Mouse (Mus musculus): ENCODE measurements at regions not wholly inside any gene's neighbourhood (a gene's known extent, or its start where the extent isn't known, plus 50 kb on each side); places are given as distances from the start of the nearest gene placed in this dataset.
A peak's percentile ranks its signal among the peaks of the same experiment; 100 is the strongest.

DNA sequence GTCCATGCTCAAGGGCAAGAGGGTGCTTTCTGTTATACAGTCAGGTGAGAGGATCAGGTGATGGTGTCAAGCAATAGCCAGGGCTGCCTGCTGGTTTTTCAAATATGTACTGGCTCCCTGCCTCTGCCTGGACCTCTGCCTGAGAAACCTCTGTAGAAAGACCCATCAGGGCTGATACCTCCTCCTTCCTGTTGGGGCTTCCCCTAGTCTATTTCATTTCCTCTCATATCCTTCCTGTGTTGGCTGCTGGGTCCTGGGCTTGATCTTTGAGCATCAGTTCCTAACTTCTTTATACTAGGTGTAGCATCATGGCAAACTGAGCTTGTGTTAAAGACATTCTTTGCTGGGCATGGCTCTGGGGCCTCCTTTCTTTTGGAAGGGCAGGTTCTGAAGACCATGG is 89.5 kb downstream of the Tmem38b start:
- DNase-seq (ENCODE audit: low spot score), result no peak

- peak; percentile 57 for DNase-seq (ENCODE audit: low spot score)
Observed at GRCm38 (mm10) chr4:53919188-53919587, 93.3 kb downstream of the Tmem38b start.

DNA sequence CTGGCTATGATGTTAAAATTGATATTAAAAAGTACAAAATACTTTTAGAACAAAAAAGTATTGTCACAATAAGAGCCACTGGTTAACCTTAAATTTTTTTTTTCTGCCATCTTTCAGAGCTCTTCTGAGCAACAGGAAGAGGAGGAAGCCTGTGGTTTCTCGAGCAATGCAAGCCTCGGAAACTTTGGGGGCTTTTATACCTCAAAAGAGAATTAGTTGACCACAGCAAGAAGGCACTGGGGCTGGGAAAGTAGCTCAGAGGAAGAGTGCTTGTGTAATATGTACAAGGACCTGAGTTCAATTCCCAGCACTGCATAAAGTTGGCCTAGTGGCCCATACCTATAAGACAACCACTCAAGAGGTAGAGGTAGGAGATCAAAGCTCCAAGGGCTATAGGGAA is 94.7 kb downstream of the Tmem38b start:
- no peak for DNase-seq (ENCODE audit: low spot score)

- DNase-seq (ENCODE audit: low spot score), result no peak
Observed at GRCm38 (mm10) chr4:53931068-53931467, 105.2 kb downstream of the Tmem38b start.

DNA sequence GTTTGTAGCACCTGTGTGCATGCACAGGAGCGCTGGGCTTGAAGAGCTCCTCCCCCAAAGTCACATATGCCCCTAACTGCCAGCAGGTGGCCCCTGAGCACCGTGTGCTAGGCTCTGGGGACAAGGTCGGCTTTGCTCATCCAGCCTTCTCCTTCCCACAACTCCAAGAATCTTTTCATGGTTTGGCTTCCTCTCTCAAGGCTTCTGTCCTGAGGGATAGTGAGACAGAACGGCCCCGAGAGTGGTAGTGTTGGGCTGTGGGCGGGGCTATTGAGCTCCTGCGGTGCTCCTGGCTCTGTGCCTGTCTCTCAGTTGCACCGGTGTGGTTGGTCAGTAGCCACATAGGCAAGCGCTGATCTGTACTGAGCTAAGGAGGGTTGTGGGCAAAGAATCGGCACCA is 105.7 kb downstream of the Tmem38b start:
- DNase-seq (ENCODE audit: low spot score), result peak; percentile 72

DNA sequence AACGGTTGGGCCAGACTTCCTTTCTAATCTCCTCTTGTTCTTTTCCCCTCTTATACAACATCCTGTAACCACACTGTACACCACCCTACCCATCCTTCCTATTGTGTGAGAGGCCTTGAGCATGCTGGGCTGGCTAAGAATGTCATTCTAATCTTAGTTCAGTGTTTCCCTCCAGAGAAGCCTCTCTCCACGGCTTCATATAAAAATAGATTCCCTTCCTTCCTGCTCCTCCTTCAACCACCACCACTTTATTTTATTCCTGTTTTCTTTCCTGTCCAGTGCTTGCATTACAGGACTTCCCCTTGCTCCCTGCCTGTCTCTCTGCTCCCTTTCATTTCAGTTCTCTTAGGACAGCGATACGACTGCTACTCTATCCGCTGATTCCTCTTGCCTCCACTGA is 109.5 kb downstream of the Tmem38b start:
- no peak for DNase-seq (ENCODE audit: low spot score)

- no peak for DNase-seq (ENCODE audit: low spot score)
Observed at GRCm38 (mm10) chr4:53948736-53949135, 122.9 kb downstream of the Tmem38b start.

- no peak for DNase-seq (ENCODE audit: low spot score)
Observed at GRCm38 (mm10) chr4:53949164-53949563, 123.3 kb downstream of the Tmem38b start.

GRCm38 (mm10) chr4:53950496-53950895 is 124.7 kb downstream of the Tmem38b start:
- DNase-seq (ENCODE audit: low spot score), result no peak

GRCm38 (mm10) chr4:53951003-53951733 is 125.3 kb downstream of the Tmem38b start:
- DNase-seq (ENCODE audit: low spot score), result no peak

DNA sequence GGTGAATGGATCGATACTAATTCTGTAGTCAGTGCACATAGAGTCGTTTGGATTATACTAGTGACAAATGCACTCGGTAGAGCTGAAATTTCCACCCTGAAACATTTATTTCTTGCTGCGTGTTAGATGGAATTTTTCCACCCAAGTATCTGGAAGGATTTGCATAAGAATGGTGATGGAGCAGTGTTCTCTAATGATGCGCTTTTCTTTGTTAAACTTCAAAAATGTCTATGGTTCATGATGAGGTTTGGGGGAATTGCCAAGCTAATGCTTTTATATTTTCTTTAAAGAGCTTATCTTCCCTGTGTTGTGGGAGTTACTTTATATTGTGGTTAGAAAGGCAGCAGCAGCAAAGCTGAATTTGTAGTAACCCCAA is 125.9 kb downstream of the Tmem38b start:
- DNase-seq (ENCODE audit: low spot score), result no peak

DNA sequence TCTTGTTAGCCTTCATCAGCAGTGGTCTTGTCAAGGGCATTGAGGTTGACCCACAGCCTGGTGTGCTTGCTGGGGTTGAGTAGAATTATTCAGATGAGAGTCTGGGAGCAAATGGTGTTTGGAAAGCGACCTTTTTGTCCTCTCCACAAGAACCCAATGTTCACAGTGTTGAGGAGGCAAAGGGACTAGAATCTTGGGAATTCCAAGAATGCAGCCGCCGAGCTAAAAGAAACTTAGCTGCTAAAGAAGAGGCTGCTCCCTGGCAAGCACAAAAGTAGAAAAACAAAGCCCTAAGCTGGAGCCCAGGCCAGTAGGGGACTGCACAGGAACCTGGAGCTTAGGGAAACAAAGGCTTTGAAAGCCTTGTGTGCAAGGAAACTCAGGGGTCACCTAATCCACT is 126.4 kb downstream of the Tmem38b start:
- DNase-seq (ENCODE audit: low spot score), result no peak

DNA sequence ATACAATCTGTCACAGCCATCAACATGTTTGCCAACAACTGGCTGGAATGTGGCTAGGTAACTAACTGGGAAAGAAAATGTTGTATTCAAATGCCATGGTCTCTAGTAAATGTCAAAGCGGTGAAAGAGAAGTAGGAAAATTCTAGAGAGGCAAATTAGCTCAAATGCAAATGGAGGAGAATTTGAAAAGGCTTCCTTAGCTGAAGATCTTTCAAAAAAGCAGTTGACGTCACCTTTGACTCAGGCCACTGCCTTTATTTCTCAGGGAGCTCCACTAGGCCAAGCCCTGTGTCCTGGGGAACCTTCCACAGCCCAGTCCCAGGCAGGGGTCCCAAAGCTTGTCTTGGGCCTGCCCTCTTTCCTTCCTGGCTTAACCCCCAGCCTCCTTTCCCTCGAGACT is 136.6 kb downstream of the Tmem38b start:
- no peak for DNase-seq (ENCODE audit: low spot score)

GRCm38 (mm10) chr4:53970461-53970860 is 144.6 kb downstream of the Tmem38b start:
- DNase-seq (ENCODE audit: low spot score), result no peak

GRCm38 (mm10) chr4:53970960-53971359 is 145.1 kb downstream of the Tmem38b start:
- no peak for DNase-seq (ENCODE audit: low spot score)

DNA sequence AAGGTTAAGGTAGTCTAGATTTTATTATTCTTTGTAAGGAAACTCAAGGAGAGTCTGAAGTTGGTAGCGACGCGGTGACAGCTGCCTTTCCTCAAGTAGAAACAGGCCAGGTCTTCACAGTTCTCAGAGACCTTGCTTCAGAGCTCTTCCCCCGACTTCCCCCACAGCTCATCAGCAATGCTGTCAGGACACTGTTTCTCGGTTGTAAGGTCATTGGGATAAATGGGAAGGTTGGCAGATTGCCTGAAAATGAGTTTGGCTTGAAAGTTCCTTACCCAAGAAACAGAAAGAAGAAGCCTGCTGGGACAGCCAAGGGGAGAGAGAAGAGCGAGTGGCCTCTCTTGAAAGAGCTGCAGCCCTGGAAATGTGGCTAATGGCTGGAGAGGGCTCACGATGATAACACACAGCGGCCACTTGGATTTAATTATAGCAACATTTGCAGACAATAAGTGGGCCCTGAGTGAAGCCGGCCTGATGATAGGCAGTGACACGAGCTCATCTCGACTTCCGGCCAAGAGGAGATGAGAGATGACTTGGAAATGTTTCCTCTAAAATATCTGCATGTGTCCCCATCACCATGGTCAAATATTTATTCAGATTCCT is 150.3 kb downstream of the Tmem38b start:
- DNase-seq (ENCODE audit: low spot score), result peak; percentile 79

DNA sequence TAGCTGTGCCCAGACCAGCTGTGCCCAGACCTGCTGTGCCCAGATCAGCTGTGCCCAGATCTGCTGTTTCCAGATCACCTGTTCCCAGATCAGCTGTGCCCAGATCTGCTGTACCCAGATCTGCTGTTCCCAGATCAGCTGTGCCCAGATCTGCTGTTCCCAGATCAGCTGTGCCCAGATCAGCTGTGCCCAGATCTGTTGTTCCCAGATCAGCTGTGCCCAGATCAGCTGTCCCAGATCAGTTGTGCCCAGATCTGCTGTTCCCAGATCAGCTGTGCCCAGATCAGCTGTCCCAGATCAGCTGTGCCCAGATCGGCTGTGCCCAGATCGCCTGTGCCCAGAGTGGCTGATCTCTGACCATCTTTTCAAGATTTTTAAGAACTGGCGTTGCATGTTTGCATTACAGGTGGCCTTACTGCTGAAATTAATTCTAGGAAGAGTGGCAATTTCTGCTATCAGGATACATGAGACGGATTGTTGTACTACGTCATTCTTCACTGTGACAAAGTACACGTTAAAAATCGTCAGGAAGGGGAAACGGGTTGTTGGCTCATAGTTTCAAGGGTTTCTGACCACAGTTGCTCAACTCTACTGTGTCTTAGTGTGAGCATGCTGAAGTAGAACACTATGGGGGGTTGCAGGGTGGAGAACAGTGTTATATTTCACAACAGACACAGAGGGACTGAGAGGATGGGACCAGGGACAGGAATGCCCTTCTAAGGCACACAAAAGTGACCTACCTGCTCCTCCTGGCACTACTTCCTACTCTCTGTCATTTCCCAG is 160.9 kb downstream of the Tmem38b start:
- DNase-seq (ENCODE audit: low spot score), result no peak

- DNase-seq (ENCODE audit: low spot score), result no peak
Observed at GRCm38 (mm10) chr4:53987536-53987935, 161.7 kb downstream of the Tmem38b start.

DNA sequence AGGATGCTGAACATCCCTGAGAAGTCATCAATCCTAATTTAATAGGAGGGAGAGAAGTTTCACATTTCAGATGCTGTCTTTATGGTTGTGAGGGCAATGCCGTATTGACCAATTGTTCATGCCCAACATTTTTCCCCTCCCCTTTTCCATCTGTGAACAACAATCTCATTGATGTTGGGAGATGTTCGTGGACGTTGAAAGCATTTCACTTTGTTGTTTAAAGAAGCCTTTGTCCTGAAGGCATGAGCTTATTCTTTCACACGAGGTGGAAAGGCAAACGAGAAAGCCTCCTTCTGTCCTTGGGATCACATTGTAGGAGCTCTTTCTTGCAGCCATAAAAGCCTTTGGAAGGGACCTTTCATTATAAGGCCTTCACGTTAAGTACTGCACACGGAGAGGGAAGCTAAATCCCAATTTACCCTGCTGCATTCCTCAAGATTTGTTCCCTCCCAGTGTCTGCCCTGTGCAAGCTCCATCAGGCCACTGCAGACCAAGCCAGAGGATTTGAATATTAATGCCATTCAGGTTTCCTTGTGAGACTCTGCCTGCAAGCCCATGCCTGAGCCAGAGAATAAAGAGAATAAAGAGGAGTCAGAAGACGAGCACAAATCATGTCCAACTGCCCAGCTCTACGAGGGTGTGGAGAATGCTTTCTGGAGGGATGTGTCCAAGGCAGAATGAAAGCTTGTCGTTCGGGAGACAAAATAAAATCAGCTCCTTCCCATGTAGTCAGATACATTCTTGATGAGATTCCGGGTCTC is 195.4 kb downstream of the Tmem38b start:
- DNase-seq (ENCODE audit: low spot score), result no peak

- DNase-seq (ENCODE audit: low spot score), result no peak
Observed at GRCm38 (mm10) chr4:54021861-54022385, 196.1 kb downstream of the Tmem38b start.

GRCm38 (mm10) chr4:54026919-54027318 is 201.1 kb downstream of the Tmem38b start:
- DNase-seq (ENCODE audit: low spot score), result no peak

DNA sequence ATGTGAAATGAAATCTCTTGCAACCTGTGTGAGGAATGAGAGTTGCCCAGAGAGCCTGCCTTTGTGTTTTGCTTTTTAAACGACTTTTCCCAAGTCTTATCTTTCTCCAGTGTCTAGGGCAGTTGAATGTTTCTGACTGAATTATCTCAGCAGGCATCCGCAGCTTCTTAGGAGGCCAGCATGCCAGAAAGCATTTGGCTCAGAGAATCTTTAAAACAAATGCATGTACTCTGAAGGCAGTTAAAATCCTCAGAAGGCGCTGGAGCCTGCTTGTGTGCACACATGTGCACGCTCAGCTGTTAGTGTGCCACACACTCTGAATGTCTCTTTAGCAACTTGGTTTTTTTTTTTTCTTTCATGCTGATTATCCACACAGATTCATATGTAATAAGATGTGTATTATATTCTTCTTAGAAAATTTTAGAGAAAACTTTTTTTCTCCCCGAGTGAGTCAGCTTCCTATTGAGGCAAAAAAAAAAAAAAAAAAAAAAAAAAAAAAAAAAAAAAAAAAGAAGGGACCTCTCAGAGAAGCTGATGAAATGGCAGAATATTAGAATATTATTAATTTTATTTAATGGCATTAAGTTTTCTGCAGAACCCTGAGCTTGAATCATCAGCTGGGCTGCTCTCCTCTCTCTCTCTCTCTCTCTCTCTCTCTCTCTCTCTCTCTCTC is 201.9 kb downstream of the Tmem38b start:
- peak; percentile 45 for DNase-seq (ENCODE audit: low spot score)

Measured in MN1 (cell line).